Mouse (Mus musculus): ENCODE measurements around the gene Vwce. TPM values are rescaled to one million over a fixed set of nuclear protein-coding genes. Genes with fewer than 3 reads are reported as not detected.

Vwce gene
- polyA plus RNA-seq, 1 experiment from 2014 or later, result 2.6 TPM

DNA sequence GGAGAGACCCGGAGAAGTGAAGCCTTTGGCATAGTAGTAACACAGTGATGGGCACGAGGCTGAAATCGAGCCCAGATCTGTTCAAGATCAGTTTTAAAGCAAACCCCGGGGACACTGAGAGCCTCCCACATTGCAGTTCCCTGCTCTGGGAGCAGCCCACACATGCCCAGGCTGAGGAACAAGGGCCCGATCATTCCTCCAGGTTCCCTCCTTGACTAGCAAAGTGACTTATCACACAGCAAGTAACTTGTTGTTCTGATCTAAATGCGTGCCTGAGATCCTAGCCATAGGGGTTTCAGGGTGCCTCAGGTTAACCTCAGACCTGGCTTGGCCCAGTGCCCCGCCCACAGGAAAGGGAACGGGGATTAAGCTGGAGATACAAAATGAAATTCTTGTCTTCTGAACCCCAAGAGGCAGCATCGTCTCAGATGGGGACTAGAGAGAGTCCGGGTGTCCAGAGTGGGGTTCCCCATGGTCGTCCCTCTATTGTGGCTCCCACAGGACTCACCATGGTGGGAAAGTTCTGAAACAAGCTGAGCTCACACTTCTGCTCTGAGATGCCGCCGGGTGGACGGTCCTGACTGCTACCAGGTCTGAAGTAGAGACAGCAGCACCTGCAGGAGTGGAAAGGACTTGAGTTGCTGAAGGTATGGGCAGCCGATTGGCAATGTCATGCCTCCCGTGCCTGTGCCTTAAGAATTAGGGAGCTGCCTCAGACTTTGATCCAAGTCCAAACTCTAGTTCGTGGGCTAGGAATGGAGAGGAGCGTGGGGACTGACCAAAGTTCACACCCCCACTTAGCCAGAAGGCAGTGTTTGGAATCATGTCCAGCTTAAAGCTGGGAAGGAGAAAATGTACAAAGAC is 30.1 kb upstream of the Vwce start:
- no peak overlapping the region for H3K4me3 ChIP-seq (replicated peaks)
- H3K36me3 ChIP-seq, result peaks cover 33% of the 10 kb centered on the region
- ATAC-seq (ENCODE audit: insufficient number of reproducible peaks, low FRiP score, low TSS enrichment, low read depth), result no peak
- 0 out of 2 replicates have a peak overlapping the region, but pooled peaks have one; percentile 3 for H3K27ac ChIP-seq (replicated peaks)
- H3K4me1 ChIP-seq, result peaks cover 45% of the 10 kb centered on the region
- no peaks in the 10 kb centered on the region for H3K9me3 ChIP-seq (replicated peaks)
- H3K4me2 ChIP-seq (replicated peaks), result no peak overlapping the region
- H3K27me3 ChIP-seq, result no peaks in the 10 kb centered on the region
- no peak overlapping the region for H3K9ac ChIP-seq
- 78% methylated on average over 18 of the region's 18 CpGs for WGBS

DNA sequence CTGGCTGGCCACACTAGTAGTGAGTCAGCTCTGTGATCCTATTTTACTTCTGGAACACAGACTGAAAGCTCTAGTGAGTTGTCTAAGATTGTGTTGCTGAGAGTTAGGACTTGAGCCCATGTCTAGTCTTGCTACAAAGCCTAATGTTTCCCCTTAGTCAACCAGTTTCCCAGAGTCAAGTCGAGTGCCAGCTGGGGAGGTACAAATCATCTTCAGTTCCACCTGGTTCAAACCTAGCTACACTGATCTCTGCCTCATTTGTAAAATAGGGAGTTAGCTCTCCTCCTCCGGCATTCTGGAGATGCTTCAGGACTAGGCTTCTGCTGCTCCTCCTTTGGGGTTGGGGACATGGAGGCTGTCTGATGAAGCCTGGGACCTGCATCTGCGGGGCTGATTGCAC is 29.5 kb upstream of the Vwce start:
- Histone ChIP-seq H3K4me3 (replicated peaks) (peak overlapping the region; percentile 98), H3K9me3 (replicated peaks) (no peaks in the 10 kb centered on the region), H3K36me3 (peaks cover 34% of the 10 kb centered on the region), H3K4me2 (replicated peaks) (peak overlapping the region; percentile 69), H3K27me3 (no peaks in the 10 kb centered on the region), H3K27ac (replicated peaks) (peak overlapping the region; percentile 95), H3K4me1 (peaks cover 45% of the 10 kb centered on the region), H3K9ac (peak overlapping the region; percentile 99; the same call in 1 of the 2 replicates)
- ATAC-seq (ENCODE audit: insufficient number of reproducible peaks, low FRiP score, low TSS enrichment, low read depth), result no peak
- WGBS, result 52% methylated on average over 3 of the region's 3 CpGs

DNA sequence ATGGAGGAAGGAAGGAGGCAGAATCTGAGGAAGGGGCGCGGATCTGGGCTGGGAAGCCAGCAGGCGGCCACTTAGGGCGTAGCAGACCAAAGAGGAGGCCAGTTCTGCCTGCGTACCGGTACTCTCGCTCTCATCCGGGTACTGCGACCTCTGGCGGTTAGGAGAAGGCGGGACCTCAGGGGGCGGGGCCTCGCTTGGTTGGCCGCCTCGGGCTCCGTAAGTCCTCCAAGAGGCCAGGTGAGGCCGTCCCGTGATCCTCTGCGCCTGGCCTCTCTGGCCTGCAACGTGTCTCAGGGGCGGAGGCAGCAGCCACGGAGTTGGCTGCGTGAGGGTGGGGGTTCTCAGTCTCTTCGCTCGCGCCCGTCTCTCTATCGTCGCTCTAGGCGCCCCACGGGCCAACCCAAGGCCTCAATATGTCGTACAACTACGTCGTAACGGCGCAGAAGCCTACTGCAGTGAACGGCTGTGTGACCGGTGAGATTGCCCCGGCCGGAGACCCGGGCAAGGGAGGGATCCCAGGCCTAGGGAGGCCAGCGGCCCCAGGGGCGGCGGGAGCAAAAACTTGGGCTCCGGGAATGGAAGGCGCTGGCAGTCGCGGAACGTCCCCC is 28.6 kb upstream of the Vwce start, which contains the start of the genes Ddb1 and Tkfc:
Gene Ddb1, plus strand, starts transcription at position 35 of the 608 bp plus-strand sequence.
Gene Tkfc, minus strand, starts transcription at position 362 of the 608 bp plus-strand sequence.
- ATAC-seq (ENCODE audit: insufficient number of reproducible peaks, low FRiP score, low TSS enrichment, low read depth), result peak; percentile 96
- peak within 1 kb of the TSS; percentile 98 for H3K4me3 ChIP-seq (replicated peaks)
- no peaks in the 10 kb centered on the region for H3K9me3 ChIP-seq (replicated peaks)
- H3K9ac ChIP-seq, result peak within 1 kb of the TSS; percentile 99
- H3K36me3 ChIP-seq, result peaks cover 34% of the 10 kb centered on the region
- no peaks in the 10 kb centered on the region for H3K27me3 ChIP-seq
- WGBS, result under 1% methylated on average over 49 of the region's 49 CpGs
- H3K4me2 ChIP-seq (replicated peaks), result peak within 1 kb of the TSS; percentile 69
- H3K27ac ChIP-seq (replicated peaks), result peak within 1 kb of the TSS; percentile 95
- peaks cover 45% of the 10 kb centered on the region for H3K4me1 ChIP-seq

DNA sequence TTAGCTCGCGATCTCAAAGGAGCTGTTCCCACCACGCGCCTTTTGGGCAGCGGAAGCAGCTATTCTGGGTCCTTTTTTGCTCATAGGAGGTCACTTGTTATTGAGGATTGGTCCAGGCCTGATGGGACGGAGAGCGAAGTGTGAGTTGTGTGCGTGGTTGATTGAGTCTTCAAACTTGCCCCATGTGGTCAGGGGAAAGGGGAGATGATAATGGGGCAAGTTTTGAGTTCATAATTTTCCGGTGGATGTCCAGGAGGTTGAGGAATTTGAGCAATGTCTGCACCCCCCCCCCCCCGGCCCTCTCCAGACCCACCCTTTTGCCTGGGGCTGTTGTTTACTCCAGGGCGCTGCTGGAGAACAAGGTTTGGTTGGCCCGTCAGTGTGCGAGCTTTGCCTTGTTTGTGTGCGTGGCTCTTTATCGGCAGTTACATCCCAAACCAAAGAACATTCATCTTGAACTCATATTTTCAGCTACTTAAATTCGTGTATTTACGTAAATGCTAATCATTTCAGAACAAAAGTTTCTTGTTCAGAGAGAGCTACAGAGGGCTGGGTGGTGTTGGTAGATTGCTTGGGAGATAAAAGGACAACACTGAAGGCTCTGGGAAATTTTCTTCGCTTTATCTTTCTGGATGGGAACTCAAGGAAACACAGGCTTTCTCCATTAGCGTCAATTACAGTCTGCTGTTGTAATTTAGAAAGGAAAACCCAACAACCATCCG is 28.0 kb upstream of the Vwce start:
- peak; percentile 3; the same call in 1 of the 2 replicates for ATAC-seq (ENCODE audit: insufficient number of reproducible peaks, low FRiP score, low TSS enrichment, low read depth)
- 4% methylated on average over 20 of the region's 20 CpGs for WGBS
- Histone ChIP-seq H3K36me3 (peaks cover 37% of the 10 kb centered on the region), H3K9ac (peak overlapping the region; percentile 99), H3K27ac (replicated peaks) (peak overlapping the region; percentile 95), H3K4me3 (replicated peaks) (peak overlapping the region; percentile 98), H3K4me1 (peaks cover 45% of the 10 kb centered on the region), H3K4me2 (replicated peaks) (peak overlapping the region; percentile 69), H3K27me3 (no peaks in the 10 kb centered on the region), H3K9me3 (replicated peaks) (no peaks in the 10 kb centered on the region)

DNA sequence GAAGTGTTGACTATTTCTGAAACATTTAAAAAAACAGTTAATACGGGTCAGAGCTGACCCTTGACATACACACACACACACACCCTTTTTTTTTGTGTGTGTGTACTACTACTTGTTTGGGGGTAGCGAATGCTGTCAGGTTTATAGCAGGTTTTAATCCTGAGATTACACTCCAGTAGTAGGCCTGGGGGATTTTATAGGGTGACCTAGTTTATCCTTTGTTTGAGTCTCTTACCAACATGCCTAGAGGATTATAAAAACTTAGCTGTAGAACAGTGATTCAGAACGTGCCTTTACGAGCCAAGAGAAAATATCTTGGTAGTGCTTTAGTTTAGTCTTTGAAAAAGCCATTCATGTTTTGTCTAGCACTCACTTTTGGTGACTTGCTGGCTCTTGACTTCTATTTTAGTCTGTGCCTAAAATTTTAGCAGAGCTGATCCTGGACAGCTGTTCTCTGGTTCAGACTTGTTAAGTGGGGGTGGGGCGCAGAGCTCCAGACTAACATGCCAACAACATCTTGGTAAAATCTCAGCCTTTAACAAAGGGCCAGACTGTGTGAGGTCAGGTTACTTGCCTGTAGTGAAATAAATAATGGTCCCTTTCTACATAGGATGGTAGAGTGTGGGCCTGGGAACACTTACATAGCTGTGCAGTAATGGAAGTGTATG is 25.3 kb upstream of the Vwce start:
- Histone ChIP-seq H3K4me3 (replicated peaks) (no peak overlapping the region), H3K27ac (replicated peaks) (no peak overlapping the region), H3K4me2 (replicated peaks) (no peak overlapping the region), H3K27me3 (no peaks in the 10 kb centered on the region), H3K9ac (no peak overlapping the region), H3K4me1 (peaks cover 29% of the 10 kb centered on the region), H3K36me3 (peaks cover 64% of the 10 kb centered on the region), H3K9me3 (replicated peaks) (no peaks in the 10 kb centered on the region)
- no peak for ATAC-seq (ENCODE audit: insufficient number of reproducible peaks, low FRiP score, low TSS enrichment, low read depth)
- WGBS, result 67% methylated on average over 5 of the region's 5 CpGs

- peak overlapping the region; percentile 96 for H3K4me2 ChIP-seq (replicated peaks)
- 1% methylated on average over 21 of the region's 21 CpGs for WGBS
- H3K9me3 ChIP-seq (replicated peaks), result no peaks in the 10 kb centered on the region
- H3K36me3 ChIP-seq, result peaks cover 14% of the 10 kb centered on the region
- ATAC-seq (ENCODE audit: insufficient number of reproducible peaks, low FRiP score, low TSS enrichment, low read depth), result peak; percentile 78
- peaks cover 21% of the 10 kb centered on the region for H3K4me1 ChIP-seq
- H3K4me3 ChIP-seq (replicated peaks), result peak overlapping the region; percentile 48
- H3K27ac ChIP-seq (replicated peaks), result 0 out of 2 replicates have a peak overlapping the region, but pooled peaks have one; percentile 11
- peak overlapping the region; percentile 39; the same call in 1 of the 2 replicates for H3K9ac ChIP-seq
- H3K27me3 ChIP-seq, result no peaks in the 10 kb centered on the region
Measured at GRCm38 (mm10) chr19:10634872-10635318, 882 bp downstream of the Vwce start.

GRCm38 (mm10) chr19:10637840-10638239 is 3.8 kb downstream of the Vwce start:
- Histone ChIP-seq H3K27ac (replicated peaks) (no peak overlapping the region), H3K9me3 (replicated peaks) (no peaks in the 10 kb centered on the region), H3K27me3 (no peaks in the 10 kb centered on the region), H3K36me3 (no peaks in the 10 kb centered on the region), H3K9ac (no peak overlapping the region), H3K4me2 (replicated peaks) (no peak overlapping the region), H3K4me1 (peaks cover 21% of the 10 kb centered on the region), H3K4me3 (replicated peaks) (no peak overlapping the region)
- no peak for ATAC-seq (ENCODE audit: insufficient number of reproducible peaks, low FRiP score, low TSS enrichment, low read depth)
- 53% methylated on average over 7 of the region's 7 CpGs for WGBS

- ATAC-seq (ENCODE audit: insufficient number of reproducible peaks, low FRiP score, low TSS enrichment, low read depth), result no peak
- no peaks in the 10 kb centered on the region for H3K27me3 ChIP-seq
- H3K27ac ChIP-seq (replicated peaks), result no peak overlapping the region
- H3K4me1 ChIP-seq, result peaks cover 5% of the 10 kb centered on the region
- no peaks in the 10 kb centered on the region for H3K36me3 ChIP-seq
- H3K9me3 ChIP-seq (replicated peaks), result no peaks in the 10 kb centered on the region
- H3K4me3 ChIP-seq (replicated peaks), result 0 out of 2 replicates have a peak overlapping the region, but pooled peaks have one; percentile 4
- H3K9ac ChIP-seq, result no peak overlapping the region
- WGBS, result 11% methylated on average over 5 of the region's 5 CpGs
- H3K4me2 ChIP-seq (replicated peaks), result peak overlapping the region; percentile 31; the same call in 1 of the 2 replicates
Measured at GRCm38 (mm10) chr19:10640080-10640479, 6.1 kb downstream of the Vwce start.

DNA sequence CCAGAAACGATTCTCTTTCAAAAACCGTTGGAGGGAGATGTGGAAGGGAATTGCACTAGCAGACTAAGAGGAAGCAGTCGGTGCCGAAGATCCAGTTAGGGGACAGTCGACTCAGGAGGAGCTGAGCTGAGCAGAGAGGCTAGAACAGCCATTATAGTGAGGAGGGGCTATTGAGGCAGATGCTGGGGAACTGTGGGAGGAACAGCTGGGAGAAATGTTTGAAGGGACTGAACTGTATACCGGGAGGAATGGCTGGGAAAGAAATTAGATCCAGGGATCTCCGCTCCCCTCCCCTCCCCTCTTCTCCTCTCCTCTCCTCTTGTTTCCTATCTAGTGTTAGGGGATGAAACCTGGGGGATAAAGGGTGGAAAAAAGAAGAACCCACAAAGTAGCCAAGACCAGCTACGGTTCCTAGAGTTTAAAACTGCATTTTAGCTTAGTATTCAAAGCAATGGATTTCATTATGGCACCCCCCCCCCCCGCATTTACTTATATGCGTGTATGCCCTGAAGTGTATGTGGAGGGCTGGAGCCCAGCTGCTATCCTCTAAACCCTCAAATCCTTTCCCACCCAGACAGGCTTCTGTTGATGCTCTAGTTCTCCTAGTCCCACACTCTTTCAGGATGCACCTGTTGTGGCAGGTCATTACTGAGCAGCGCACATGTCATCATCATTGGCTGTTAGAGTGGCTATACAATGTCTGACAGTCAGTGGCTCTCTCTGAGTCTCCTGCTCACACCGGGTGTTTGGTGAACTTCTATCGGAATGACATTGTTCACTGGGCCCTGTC is 6.8 kb downstream of the Vwce start:
- no peaks in the 10 kb centered on the region for H3K9me3 ChIP-seq (replicated peaks)
- H3K4me2 ChIP-seq (replicated peaks), result peak overlapping the region; percentile 31
- H3K36me3 ChIP-seq, result no peaks in the 10 kb centered on the region
- no peaks in the 10 kb centered on the region for H3K4me1 ChIP-seq
- H3K4me3 ChIP-seq (replicated peaks), result 0 out of 2 replicates have a peak overlapping the region, but pooled peaks have one; percentile 4
- no peaks in the 10 kb centered on the region for H3K27me3 ChIP-seq
- H3K27ac ChIP-seq (replicated peaks), result peak overlapping the region; percentile 60
- no peak overlapping the region for H3K9ac ChIP-seq
- ATAC-seq (ENCODE audit: insufficient number of reproducible peaks, low FRiP score, low TSS enrichment, low read depth), result peak; percentile 61
- WGBS, result 30% methylated on average over 13 of the region's 13 CpGs

GRCm38 (mm10) chr19:10645616-10646015 is 11.6 kb downstream of the Vwce start:
- 75% methylated on average over 2 of the region's 2 CpGs for WGBS
- no peak overlapping the region for H3K9ac ChIP-seq
- no peaks in the 10 kb centered on the region for H3K36me3 ChIP-seq
- no peaks in the 10 kb centered on the region for H3K9me3 ChIP-seq (replicated peaks)
- H3K27me3 ChIP-seq, result no peaks in the 10 kb centered on the region
- no peak for ATAC-seq (ENCODE audit: insufficient number of reproducible peaks, low FRiP score, low TSS enrichment, low read depth)
- no peak overlapping the region for H3K4me3 ChIP-seq (replicated peaks)
- no peak overlapping the region for H3K27ac ChIP-seq (replicated peaks)
- H3K4me1 ChIP-seq, result no peaks in the 10 kb centered on the region
- H3K4me2 ChIP-seq (replicated peaks), result no peak overlapping the region

Data from embryonic facial prominence, embryonic 15.5 days (tissue).